8 mouse cellular contexts compared by ENCODE assay signal in genomic region chr16:18733100-18733956, GRCm38 (mm10). TPM values are rescaled to one million over a fixed set of nuclear protein-coding genes. Genes with fewer than 3 reads are reported as not detected.
A peak's percentile ranks its signal among the peaks of the same experiment; 100 is the strongest.
DNase-seq lines count a peak whose midpoint lies in the region; ATAC-seq and TF ChIP-seq lines count a peak whose summit lies in the region.

No protein-coding gene starts in this region.

- CTCF ChIA-PET in Patski (lab: Charles Lee): interaction anchor here (1.0 to 1.2 kb wide), 3 partner anchors 12 to 15 kb away, joined by 3 to 4 read pairs (median 4); no protein-coding TSS in a partner anchor

- peak overlapping the region; percentile 36 for H3K27ac ChIP-seq in heart, embryonic 15.5 days
- 0 out of 2 replicates have a peak overlapping the region, but pooled peaks have one; percentile 23 for H3K27ac ChIP-seq in limb, embryonic 12.5 days

- H3K4me1 ChIP-seq in heart, embryonic 15.5 days (replicated peaks): peaks cover 3% of the 10 kb centered on the region; the same call in 1 of the 2 replicates
- H3K4me1 ChIP-seq in limb, embryonic 12.5 days (replicated peaks): 0 out of 2 replicates have a peak, but pooled peaks cover 2% of the 10 kb centered on the region

- peak overlapping the region; percentile 41 for H3K4me2 ChIP-seq in heart, embryonic 15.5 days
- no peak overlapping the region for H3K4me2 ChIP-seq in limb, embryonic 12.5 days

- in situ Hi-C loops in Patski (cut with MboI; ENCODE audit: low pct_unique_long_range_greater_than_20kb): no loop called here

- H3K36me3 ChIP-seq in heart, embryonic 15.5 days: no peaks in the 10 kb centered on the region
- H3K36me3 ChIP-seq in limb, embryonic 12.5 days: no peaks in the 10 kb centered on the region

- no peaks in the 10 kb centered on the region for H3K27me3 ChIP-seq in Patski
- H3K27me3 ChIP-seq in heart, embryonic 15.5 days: no peaks in the 10 kb centered on the region
- H3K27me3 ChIP-seq in limb, embryonic 12.5 days: peaks cover 6% of the 10 kb centered on the region; the same call in 1 of the 2 replicates

- TF ChIP-seq CTCF in Patski (IDR thresholded peaks at IDR 0.05): no peak

- POLR2A ChIA-PET in Patski (lab: Charles Lee): no interaction called here

- H3K9me3 ChIP-seq in heart, embryonic 15.5 days (replicated peaks): no peaks in the 10 kb centered on the region
- no peaks in the 10 kb centered on the region for H3K9me3 ChIP-seq in limb, embryonic 12.5 days

- no peak overlapping the region for H3K9ac ChIP-seq in heart, embryonic 15.5 days
- H3K9ac ChIP-seq in limb, embryonic 12.5 days (replicated peaks): no peak overlapping the region

- peak; percentile 88 for DNase-seq in 3T3-L1 (ENCODE audit: low read depth, low spot score)
- DNase-seq in Patski (ENCODE audit: low read depth, low spot score): peak; percentile 13
- DNase-seq in naive thymus-derived CD4-positive, alpha-beta T cell, adult 2 months (ENCODE audit: low read depth): peak; percentile 25
- DNase-seq in right cerebral cortex, postnatal 10 days (ENCODE audit: low spot score in 2 of 2): no peak
- DNase-seq in urinary bladder, adult 18-20 months (ENCODE audit: low spot score in 2 of 2): no peak
- DNase-seq in urinary bladder, postnatal 4 days (ENCODE audit: low spot score in 2 of 2): no peak

- no peak for ATAC-seq in Patski
- peak; percentile 58 for ATAC-seq in heart, embryonic 15.5 days (replicated peaks; ENCODE audit: insufficient number of reproducible peaks, insufficient read depth, low FRiP score, low read depth)
- ATAC-seq in limb, embryonic 12.5 days (ENCODE audit: insufficient number of reproducible peaks, insufficient read depth, low FRiP score, low TSS enrichment, low read depth): no peak

- 43% methylated on average over 20 of the region's 20 CpGs for WGBS in heart, embryonic 15.5 days
- 47% methylated on average over 20 of the region's 20 CpGs for WGBS in limb, embryonic 12.5 days

- H3K4me3 ChIP-seq in heart, embryonic 15.5 days: 0 out of 2 replicates have a peak overlapping the region, but pooled peaks have one; percentile 8
- no peak overlapping the region for H3K4me3 ChIP-seq in limb, embryonic 12.5 days (replicated peaks)

RNA-seq across cellular contexts. Expression of gene Cldn5, which starts 43.3 kb away (rescaled TPM):
- not detected for polyA plus RNA-seq in Patski (2021)
- 25.6 and 32.8 TPM in 2 replicates for polyA plus RNA-seq in heart, embryonic 15.5 days (2015; fragmentation: Nextera tagmentation; extraction: Ambion mirVana)
- polyA plus RNA-seq in limb, embryonic 12.5 days (2016; fragmentation: Nextera tagmentation; extraction: Ambion mirVana): 15.3 and 19.4 TPM in 2 replicates

Comparison
In these comparisons a context has a peak if more than half of its experiments do, and no peak if none do; other contexts are left out.
1. DNase-seq: peak in 3T3-L1 (single experiment), Patski (single experiment) and naive thymus-derived CD4-positive, alpha-beta T cell, adult 2 months (single experiment); none in right cerebral cortex, postnatal 10 days (0 of 2), urinary bladder, adult 18-20 months (0 of 2) and urinary bladder, postnatal 4 days (0 of 2).
2. RNA of gene Cldn5, which starts 43.3 kb away (polyA plus RNA-seq): 25.6 to 32.8 TPM in heart, embryonic 15.5 days and 15.3 to 19.4 TPM in limb, embryonic 12.5 days; not detected in Patski (single experiment); every median in the first group is over 10 times any median in the second.